Mouse (Mus musculus): ENCODE results near the gene Tfb2m.

Tfb2m gene

DNA sequence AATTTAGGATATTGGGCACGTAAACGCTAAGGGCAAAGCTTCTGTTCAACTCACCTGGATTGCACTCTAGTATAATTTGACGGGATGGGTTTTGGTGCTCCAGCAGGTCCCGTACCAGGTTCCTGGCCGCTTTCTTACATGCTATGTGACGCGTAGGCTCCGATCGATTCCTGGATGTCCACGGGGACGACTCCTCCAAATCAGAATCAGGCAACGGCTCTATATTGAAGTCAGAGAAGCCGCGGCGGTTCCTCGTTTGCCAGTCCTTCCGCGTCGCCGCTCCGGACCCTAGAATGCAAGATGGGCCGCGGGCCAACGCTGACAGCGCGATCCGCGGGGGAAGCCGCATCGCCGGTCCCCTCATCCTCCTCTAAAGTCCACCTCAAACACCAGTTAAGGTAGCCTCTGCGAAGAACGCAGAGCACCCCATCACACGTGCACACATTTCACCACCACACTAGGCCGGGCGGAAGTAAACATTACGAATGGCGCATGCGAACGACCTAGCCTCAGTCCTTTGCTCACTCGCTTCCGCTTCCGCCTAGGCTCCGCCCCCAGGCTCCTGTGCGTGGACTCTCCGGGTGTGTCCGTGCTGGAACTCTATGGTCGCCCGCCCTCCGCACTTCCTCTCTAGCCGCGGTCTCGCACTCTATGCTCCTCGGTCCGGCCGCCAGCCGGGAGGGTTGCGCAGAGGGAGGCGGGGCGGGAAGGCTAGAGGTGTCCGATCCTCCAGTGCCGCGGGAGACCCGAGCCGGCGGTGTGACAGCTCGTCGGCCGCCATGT, at the start of gene Tfb2m, which contains the start of gene Cnst:
Tfb2m (minus strand) TSS at position 500 of the 783 bp plus-strand sequence.
Cnst (plus strand) TSS at position 603 of the 783 bp plus-strand sequence.
- peak; percentile 96 for ATAC-seq (ENCODE audit: low TSS enrichment)

DNA sequence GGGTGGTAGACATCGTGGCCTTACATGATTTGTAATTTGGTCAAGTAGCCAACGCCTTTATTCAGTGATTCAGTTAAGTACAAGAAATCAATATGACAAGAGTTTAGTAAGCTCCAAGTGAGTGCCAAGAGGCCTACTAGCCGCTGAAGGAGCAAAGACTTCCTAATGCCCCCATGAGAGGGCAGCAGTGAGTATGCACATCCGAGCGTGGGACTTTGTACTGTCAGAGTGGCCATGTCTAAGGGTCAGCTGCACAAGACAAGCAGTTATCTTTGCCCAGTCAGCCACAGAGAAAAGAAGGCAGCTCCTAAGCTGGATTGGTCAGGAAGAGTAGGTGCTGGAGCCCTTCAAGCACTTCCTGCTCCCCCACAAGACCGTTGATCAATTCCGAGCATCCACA, 46.9 kb upstream of the Tfb2m start:
- ATAC-seq (ENCODE audit: low TSS enrichment) = no peak

DNA sequence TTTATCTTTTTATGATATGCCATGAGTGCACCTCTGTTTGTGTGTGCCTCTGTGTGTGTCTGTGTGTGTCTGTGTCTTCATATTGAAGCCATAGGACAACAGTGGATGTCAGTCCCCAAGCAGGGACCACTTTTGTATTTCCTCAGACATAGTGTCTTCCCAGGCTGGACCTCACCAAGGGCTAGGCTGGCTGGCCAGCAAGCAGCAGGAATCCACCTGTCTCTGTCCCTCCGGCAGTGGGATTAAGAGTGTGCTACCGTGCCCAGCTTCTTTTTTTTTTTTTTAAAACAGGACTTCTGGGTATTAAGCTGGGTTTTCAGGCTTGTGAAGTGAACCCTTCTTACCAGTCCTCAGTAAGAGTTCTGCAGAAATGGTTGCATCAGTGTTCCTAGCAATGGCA, 46.1 kb upstream of the Tfb2m start:
- no peak for ATAC-seq (ENCODE audit: low TSS enrichment)

DNA sequence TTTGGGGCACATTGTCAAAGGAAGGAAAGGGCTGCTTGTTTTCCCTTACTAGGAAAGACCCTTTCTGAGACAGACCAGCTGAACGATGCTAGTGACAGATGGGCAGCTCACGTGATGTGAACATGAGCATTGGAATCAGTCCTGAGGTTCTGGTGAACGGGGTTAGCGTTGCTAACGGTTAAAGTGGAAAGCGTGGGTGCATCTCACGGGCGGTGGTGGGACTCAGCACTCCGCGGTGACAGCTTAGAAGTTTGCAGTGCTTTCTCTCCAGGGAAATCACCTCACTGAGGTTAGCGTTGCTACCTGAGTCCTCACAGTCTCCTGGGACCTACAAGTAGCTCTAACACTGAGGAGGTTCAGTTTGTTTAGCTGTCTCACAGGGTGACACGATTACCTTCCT, 45.6 kb upstream of the Tfb2m start:
- ATAC-seq (ENCODE audit: low TSS enrichment) = peak; percentile 69

DNA sequence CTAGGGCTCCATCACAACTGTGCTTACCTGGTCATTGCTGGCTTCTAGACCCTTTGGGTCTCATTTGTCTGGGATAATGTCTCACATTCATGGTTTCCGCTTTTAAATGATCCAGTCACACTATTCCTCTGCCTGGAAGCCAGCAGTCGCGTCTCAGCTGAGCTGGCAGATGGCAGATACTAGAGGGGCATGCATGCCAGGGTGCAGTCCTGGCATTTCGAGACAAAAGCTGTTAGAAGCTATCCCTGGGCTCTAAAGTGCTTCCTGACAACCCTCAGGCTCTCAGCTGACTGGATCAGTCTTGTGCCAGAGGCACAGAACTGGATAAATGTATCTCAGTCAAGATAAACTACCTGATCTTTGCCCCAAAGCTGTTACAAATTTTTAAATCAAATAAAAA, 42.2 kb upstream of the Tfb2m start:
- ATAC-seq (ENCODE audit: low TSS enrichment) = peak; percentile 27; the same call in 1 of the 2 replicates

DNA sequence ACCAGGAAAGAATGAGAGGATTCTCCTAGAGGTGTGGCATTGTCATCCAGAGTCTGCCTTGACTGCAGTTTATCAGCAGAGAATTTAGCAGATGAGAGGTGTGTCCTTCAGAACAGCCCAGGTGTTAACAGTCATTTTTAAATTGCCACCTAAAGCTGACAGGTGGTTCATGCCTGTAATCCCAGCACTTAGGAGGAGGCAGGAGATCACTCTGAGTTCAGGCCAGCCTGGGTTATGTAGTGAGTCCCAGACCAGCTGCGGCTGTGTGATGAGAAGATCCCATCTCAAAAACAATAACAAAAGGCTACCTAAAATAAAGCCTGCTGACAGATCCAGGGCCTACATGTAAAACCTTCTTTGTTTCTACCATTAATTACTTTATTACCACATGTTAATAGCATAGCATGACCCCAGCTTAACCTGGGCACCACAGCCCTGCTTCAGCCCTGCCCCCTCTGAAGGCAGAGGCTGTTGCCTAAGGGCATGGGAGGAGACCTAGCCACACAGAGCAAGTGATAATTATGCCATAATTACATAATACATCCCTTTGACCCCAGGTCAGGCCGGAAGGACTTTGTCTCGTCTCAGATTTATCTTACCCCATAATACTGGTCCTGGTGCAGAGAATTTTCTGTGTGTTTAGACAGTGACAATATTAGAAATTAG, 40.5 kb upstream of the Tfb2m start:
- ATAC-seq (ENCODE audit: low TSS enrichment) = no peak

DNA sequence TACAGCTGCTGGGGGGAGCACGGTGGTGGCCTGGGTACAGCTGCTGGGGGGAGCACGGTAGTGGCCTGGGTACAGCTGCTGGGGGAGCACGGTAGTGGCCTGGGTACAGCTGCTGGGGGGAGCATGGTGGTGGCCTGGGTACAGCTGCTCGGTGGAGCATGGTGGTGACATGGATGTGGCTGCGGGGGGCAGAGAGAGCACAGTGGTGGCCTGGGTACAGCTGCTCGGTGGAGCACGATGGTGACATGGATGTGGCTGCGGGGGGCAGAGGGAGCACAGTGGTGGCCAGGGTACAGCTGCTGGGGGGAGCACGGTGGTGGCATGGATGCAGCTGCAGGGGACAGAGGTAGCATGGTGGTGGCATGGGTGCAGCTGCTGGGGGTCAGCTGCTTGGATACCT, 39.6 kb upstream of the Tfb2m start:
- ATAC-seq (ENCODE audit: low TSS enrichment) = no peak

DNA sequence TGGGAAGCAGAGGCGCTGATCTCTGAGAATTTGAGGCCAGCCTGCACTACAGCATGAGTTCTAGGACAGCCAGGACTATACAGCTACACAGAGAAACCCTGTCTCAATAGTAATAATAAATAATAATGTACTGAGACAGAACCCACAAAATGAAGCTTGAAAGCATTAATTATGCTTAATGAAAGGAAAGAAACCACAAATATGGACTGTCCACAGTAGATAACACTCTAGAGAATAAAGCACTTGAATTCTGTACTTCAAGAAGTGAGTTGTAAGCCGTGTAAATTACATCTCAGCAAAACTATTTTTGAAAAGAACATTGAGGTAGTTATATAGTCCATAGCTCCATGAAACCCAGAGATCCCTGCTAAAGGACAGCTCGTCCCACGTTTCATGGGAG, 38.2 kb upstream of the Tfb2m start:
- no peak for ATAC-seq (ENCODE audit: low TSS enrichment)

DNA sequence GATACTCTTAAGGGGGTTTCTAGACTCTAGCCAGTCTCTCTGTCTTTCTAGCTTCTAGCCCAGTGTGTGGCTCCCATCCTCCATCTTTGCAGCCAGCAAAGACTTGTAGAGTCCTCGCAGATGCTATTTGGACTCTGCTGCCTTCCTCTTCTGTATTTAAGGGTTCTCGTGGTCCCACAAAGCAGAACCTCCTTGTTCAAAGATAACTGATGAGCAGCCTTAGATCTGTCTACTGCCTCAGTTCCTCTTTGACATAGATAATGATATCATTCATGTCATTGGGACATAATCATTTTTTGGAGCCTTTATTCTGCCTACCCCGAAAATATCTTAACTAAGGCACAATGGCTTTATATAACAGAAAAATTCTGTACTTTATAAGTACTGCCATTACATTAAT, 37.0 kb upstream of the Tfb2m start:
- no peak for ATAC-seq (ENCODE audit: low TSS enrichment)

DNA sequence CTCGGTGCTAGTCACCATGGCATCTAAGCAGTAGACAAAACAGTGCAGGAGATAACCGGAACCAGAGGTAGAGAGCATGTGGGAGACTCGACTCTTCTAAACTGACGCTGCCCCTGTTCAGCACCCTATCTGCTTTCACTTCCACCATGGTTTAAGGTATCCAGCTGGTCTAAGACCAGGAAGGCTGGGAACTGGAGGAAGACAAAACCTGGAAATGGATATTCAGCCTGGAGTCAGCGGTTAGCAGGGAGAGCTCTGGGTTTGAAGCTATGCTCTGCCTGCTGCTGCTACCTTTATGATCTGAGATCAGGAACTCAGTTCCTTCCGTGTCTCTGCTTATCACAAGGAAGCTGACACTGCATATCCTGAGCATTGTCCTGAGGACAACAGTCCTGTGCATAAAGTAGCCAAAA, 36.0 kb upstream of the Tfb2m start:
- no peak for ATAC-seq (ENCODE audit: low TSS enrichment)

DNA sequence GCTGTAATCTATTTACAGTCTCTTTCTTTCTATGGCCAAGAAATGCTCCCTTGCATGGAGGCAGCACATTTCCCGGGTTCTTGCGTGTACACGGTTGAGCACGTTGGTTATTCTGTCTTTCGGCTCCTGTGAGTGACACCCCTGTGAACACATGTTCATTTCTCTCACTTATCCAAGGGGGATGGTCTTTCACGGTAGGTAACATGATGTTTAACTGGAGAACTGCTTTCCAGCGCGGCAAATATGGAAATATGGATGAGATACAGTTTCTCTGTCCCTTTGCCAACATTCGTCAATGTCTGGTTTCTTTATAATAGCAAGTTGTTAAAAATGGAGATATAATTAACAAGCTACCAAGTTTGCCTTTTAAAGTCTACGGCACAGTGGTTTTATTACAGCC, 35.4 kb upstream of the Tfb2m start:
- no peak for ATAC-seq (ENCODE audit: low TSS enrichment)

DNA sequence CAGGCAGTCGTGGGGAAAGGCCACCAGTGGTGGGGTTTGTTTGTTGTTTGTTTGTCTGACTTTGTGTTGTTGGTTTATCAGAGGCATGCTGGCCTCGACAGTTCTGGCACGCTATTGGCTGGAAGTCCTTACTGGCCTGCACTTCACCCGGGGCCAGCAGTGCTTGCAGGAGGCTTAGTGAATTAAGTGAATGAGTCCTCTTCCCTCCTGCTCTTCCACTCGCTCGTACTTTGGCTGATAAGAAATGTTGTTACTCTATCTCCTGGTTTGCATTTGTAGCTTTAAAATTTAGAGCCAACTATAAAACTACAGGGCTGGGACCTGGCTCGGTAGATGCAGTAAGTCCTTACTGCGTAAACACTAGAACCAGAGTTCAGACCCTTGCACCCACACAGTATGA, 34.1 kb upstream of the Tfb2m start:
- ATAC-seq (ENCODE audit: low TSS enrichment) = no peak

DNA sequence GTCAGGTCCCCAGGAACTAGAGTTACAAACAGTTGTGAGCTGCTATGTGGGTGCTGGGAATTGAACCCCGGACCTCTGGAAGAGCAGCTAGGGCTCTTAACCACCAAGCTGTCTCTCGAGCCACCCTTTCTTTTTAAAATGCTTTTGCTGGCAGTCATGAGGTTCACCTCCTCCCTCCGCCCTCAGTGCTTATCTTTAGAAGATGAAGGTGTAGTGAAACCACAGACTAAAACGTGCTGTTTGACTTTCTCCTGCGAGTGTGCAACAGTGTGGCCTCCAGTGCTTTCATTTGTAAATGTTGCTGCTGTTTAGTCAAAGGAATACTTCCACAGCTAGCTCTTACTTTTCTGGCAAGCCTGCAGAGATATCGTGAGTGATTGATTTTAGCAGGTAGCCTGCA, 32.6 kb upstream of the Tfb2m start:
- 0 out of 2 replicates have a peak, but pooled peaks have one; percentile 28 for ATAC-seq (ENCODE audit: low TSS enrichment)

DNA sequence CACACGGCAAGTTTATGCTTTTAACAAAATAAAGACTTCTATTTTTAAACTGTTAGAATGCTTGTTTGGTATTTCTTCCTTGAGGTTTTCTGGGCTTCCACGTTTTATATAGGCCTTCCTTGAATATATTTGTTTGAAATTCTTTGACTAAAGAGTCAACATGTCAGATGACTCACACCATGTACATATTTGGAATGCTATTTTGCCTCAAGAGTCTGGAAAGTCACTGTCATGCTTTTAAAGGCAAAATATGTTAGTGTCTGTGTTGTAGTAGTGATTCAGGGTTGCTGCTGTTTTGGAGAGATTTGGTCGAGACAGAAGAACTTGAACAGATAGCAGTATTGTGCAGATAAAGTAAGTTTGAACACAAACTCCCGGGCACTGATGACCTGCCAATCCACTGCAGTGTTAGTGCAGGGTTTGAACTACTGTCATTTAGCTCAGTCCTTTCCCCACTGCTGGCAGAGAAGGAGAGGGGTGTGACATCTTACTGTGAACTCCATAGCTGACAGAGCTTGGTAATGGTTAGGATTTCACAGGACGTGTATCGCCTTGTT, 27.7 kb upstream of the Tfb2m start:
- ATAC-seq (ENCODE audit: low TSS enrichment) = no peak

DNA sequence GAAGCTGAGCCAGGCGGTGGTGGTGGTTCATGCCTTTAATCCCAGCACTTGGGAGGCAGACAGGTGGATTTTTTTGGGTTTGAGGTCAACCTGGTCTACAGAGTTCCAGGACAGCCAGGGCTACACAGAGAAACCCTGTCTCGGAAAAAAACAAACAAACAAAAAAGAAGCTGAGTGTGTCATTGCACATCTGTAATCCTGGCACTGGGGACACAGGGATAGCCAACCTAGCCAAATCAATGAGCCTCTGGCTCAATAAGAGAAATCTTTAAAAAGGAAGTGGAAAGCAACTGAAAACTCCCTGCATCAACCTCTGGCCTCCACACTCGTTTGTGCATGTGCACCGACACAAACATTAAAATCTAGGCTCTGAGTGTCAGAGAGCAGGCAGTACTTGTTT, 25.6 kb upstream of the Tfb2m start:
- no peak for ATAC-seq (ENCODE audit: low TSS enrichment)

DNA sequence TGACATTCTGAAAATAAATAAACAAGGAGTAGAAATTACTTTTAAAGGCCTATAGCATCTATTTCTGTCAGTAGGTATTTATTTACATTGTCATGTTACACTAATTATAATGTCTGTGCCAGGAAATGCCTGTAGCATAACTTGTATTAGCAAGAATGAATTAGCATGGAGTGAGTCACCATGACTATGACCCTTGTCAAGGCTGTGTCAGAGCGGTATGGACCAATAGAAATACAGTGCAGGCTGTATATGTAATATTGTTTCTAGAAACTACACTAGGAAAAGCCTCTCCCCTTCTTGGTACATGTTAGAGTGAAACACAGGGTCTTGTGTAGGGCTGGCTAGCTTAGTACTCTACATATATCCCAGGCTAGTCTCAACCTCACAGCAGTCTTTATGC, 24.4 kb upstream of the Tfb2m start:
- no peak for ATAC-seq (ENCODE audit: low TSS enrichment)

DNA sequence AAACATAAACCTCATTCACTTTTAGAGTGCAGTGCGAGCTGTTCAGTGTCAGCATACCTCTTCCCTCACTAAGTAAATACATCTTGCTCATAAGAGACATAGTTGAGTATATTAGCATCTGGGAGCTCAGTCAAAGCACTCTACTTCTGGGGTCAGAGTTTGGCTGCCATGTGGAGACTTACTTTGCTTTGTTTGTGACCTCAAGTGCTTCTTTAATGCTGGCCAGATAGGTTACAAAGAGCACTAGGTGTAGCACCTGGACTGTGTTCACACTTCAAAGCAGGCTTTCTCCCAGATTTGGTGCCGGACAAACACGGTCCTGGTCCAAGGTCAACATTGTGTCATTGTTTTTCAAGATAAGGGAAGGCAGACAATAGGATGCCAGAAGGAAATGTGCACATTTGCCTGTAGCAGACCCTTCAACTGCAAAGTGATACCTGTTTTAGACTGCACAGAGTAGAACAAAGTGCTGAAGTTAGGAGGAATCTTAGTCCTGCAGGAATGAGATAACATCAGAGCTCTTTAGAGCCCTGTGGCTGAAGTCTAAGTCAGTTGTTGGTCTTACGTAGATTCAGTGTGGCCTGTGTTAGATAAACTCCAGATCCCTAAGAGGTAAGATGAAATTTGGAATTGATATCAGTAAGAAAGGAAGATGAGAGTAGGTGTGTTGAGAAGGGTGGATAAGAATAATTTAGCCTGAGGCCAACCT, 22.8 kb upstream of the Tfb2m start:
- ATAC-seq (ENCODE audit: low TSS enrichment) = no peak

DNA sequence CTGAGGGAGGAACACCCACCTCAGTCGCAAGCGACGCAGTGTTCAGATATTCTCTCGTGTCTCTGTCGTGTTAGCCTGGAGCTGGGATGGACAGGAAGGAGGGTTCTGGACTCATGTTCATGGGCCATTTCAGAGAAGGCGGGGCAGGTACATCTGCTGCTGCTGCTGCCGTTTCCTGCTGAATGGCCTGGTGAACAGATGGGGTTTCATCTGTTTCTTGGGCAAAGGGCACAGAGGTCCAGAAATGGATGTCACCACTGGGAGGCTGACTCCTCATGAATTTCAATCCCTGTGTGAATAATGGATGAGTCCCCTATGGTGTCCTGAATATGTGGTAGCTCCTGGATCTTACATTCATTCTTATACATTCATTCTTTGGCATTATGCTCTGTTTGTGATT, 21.5 kb upstream of the Tfb2m start:
- ATAC-seq (ENCODE audit: low TSS enrichment) = no peak

DNA sequence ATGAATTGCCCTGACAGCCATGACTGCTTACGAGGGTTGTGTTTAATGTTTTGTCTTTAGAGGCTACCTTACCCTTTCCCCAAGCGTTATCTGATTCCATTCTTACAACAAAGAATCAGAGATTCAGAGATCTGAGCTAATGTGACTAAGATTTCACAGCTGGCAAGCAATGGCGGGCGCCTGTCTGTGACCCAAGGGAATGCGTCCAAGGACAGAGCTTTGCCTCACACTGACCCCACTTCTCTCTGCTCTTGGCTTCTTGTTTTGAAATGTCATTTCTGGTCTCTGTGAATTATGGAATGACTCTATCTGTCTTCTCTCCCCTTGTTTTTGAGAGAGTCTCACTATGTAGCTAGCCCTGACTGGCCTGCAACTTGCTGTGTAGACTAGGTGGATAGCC, 17.9 kb upstream of the Tfb2m start:
- ATAC-seq (ENCODE audit: low TSS enrichment) = no peak

DNA sequence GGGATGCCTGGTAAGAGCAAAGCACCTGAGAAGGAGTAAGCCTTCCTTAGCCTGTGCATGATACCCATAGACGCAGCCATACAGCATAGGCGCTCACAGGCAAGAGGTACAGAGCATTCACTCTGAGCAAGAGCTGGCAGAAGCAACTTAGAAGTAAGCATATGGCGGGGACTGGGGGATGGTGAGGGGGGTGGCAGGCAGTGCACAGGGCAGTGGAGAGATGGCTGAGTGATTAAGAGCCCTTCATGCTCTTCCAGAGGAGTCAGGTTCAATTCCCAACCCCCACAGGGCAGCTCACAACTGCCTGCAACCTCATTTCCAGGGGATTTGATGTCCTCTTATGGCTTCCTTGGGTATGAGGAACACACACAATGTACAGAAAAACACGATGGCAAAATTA, 17.1 kb upstream of the Tfb2m start:
- no peak for ATAC-seq (ENCODE audit: low TSS enrichment)

DNA sequence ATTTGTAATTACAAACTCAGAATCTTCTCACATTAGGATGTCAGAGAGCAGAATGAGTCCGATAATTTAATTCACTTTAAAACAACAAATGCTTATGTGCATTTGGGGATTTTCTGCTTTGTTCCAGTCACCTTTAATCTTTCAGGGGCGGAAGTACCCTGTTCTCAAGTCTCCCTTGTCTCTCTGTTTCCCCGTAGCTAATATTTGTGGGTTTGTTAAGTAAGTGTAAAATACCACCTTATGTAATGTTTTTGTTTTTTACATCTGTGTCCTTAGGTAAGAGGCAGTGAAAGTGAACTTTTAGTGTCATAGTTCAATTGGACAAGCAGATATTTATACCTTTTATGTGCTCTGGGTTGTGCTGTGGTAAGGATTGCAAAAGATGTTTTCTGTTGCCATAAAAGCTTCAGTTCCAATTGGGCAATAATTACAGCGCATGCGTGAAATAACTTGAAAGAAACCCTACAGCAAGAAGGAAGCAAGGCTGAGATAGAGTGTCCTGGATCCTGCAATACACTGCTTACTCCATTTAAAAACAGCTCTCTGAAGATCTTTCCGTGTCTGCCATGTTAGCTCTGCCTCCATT, 14.9 kb upstream of the Tfb2m start:
- no peak for ATAC-seq (ENCODE audit: low TSS enrichment)
